ENCODE assay signal across 20 mouse cellular contexts in genomic region chr8:78233708-78234201, GRCm38 (mm10). TPM values are rescaled to one million over a fixed set of nuclear protein-coding genes. Genes with fewer than 3 reads are reported as not detected.
DNase-seq lines count a peak whose midpoint lies in the region; ATAC-seq and TF ChIP-seq lines count a peak whose summit lies in the region.
"Had no signal": no experiment of that assay in that cellular context is flagged by ENCODE, and none has a peak within 500 bp of the region (broad histone marks: within the 10 kb centered on the region; RNA-seq: fewer than 3 reads in every experiment).

No protein-coding gene starts in this region.

- no peak for DNase-seq in forebrain, embryonic 11.5 days (ENCODE audit: low spot score)
- DNase-seq in layer of hippocampus, adult 18-20 months (ENCODE audit: low spot score in 2 of 2), result peak; percentile 35 to 65
- DNase-seq in layer of hippocampus, postnatal 25 days (ENCODE audit: extremely low spot score in 1 of 2, low spot score in 1 of 2), result no peak
- peak; percentile 13 to 21 for DNase-seq in layer of hippocampus, adult 8-10 months (ENCODE audit: low spot score in 2 of 2)
- DNase-seq in midbrain, postnatal 0 days (ENCODE audit: low spot score), result peak; percentile 10
- DNase-seq in ovary, postnatal 36 days (ENCODE audit: low spot score), result no peak
- DNase-seq: gastrocnemius, postnatal 25 days; heart, postnatal 4 days; kidney, adult 2 months; kidney, postnatal 25 days; liver, postnatal 0 days; lung, postnatal 36 days; thymus, postnatal 36 days had no signal

- no peak for ATAC-seq in forebrain, embryonic 13.5 days
- ATAC-seq in forebrain, embryonic 11.5 days (replicated peaks; ENCODE audit: low FRiP score), result no peak
- ATAC-seq in midbrain, postnatal 0 days (ENCODE audit: low FRiP score), result no peak
- no peak for ATAC-seq in erythroid progenitor cell, adult 5-6 weeks (replicated peaks; ENCODE audit: low FRiP score, poor library complexity, severe bottlenecking)
- ATAC-seq: liver, postnatal 0 days had no signal

- no peaks in the 10 kb centered on the region for H3K9me3 ChIP-seq in forebrain, embryonic 13.5 days (replicated peaks)
- no peaks in the 10 kb centered on the region for H3K9me3 ChIP-seq in forebrain, embryonic 11.5 days (ENCODE audit: control insufficient read depth, low read length)
- no peaks in the 10 kb centered on the region for H3K9me3 ChIP-seq in midbrain, postnatal 0 days (ENCODE audit: low read length)
- H3K9me3 ChIP-seq: limb, embryonic 15.5 days had no signal

- H3K27me3 ChIP-seq in forebrain, embryonic 13.5 days, result 0 out of 2 replicates have a peak, but pooled peaks cover 5% of the 10 kb centered on the region
- no peaks in the 10 kb centered on the region for H3K27me3 ChIP-seq in forebrain, embryonic 11.5 days (ENCODE audit: control insufficient read depth, insufficient read depth, low read length)
- no peaks in the 10 kb centered on the region for H3K27me3 ChIP-seq in midbrain, postnatal 0 days (ENCODE audit: insufficient read depth, low read length)

- 66% methylated on average over 7 of the region's 7 CpGs for WGBS in forebrain, embryonic 13.5 days
- WGBS in forebrain, embryonic 11.5 days, result 85% methylated on average over 7 of the region's 7 CpGs
- 64% methylated on average over 7 of the region's 7 CpGs for WGBS in midbrain, postnatal 0 days

- no peak overlapping the region for H3K27ac ChIP-seq in forebrain, embryonic 13.5 days
- H3K27ac ChIP-seq in forebrain, embryonic 11.5 days (ENCODE audit: low read depth, low read length), result no peak overlapping the region
- no peak overlapping the region for H3K27ac ChIP-seq in midbrain, postnatal 0 days (ENCODE audit: low read depth, low read length)
- H3K27ac ChIP-seq: limb, embryonic 15.5 days had no signal

- H3K9ac ChIP-seq in forebrain, embryonic 13.5 days, result no peak overlapping the region
- no peak overlapping the region for H3K9ac ChIP-seq in forebrain, embryonic 11.5 days (ENCODE audit: low read length)
- H3K9ac ChIP-seq in midbrain, postnatal 0 days (replicated peaks; ENCODE audit: low read length, poor library complexity, severe bottlenecking), result no peak overlapping the region
- H3K9ac ChIP-seq: limb, embryonic 15.5 days; liver, postnatal 0 days had no signal

- peaks cover 12% of the 10 kb centered on the region; the same call in 1 of the 2 replicates for H3K4me1 ChIP-seq in forebrain, embryonic 13.5 days
- H3K4me1 ChIP-seq in forebrain, embryonic 11.5 days (replicated peaks; ENCODE audit: control insufficient read depth, insufficient read depth, low read length), result no peaks in the 10 kb centered on the region
- no peaks in the 10 kb centered on the region for H3K4me1 ChIP-seq in midbrain, postnatal 0 days (ENCODE audit: insufficient read depth, low read length)

- H3K4me2 ChIP-seq in forebrain, embryonic 13.5 days, result peak overlapping the region; percentile 37; the same call in 1 of the 2 replicates
- no peak overlapping the region for H3K4me2 ChIP-seq in forebrain, embryonic 11.5 days (ENCODE audit: low read depth, low read length, severe bottlenecking)
- H3K4me2 ChIP-seq in midbrain, postnatal 0 days (ENCODE audit: low read depth, low read length, poor library complexity, severe bottlenecking), result peak overlapping the region; percentile 40; the same call in 1 of the 2 replicates
- H3K4me2 ChIP-seq: heart, embryonic 11.5 days; limb, embryonic 15.5 days had no signal

- no peaks in the 10 kb centered on the region for H3K36me3 ChIP-seq in forebrain, embryonic 13.5 days (ENCODE audit: poor library complexity, severe bottlenecking)
- no peaks in the 10 kb centered on the region for H3K36me3 ChIP-seq in forebrain, embryonic 11.5 days (ENCODE audit: control insufficient read depth, insufficient read depth, low read length)
- no peaks in the 10 kb centered on the region for H3K36me3 ChIP-seq in midbrain, postnatal 0 days (ENCODE audit: insufficient read depth, low read length)
- H3K36me3 ChIP-seq: limb, embryonic 15.5 days had no signal

- no peak overlapping the region for H3K4me3 ChIP-seq in forebrain, embryonic 13.5 days
- H3K4me3 ChIP-seq in forebrain, embryonic 11.5 days (ENCODE audit: low read depth, low read length), result no peak overlapping the region
- no peak overlapping the region for H3K4me3 ChIP-seq in midbrain, postnatal 0 days (ENCODE audit: low read depth, low read length)
- H3K4me3 ChIP-seq: limb, embryonic 15.5 days had no signal

- TF ChIP-seq CTCF in midbrain, postnatal 0 days (IDR thresholded peaks at IDR 0.05), result no peak

RNA-seq across cellular contexts. Expression of gene Ttc29, which starts 20.7 kb away (rescaled TPM):
- polyA plus RNA-seq in forebrain, embryonic 13.5 days (2015; fragmentation: Nextera tagmentation; extraction: Ambion mirVana), result 0.50 and 0.55 TPM in 2 replicates
- polyA plus RNA-seq in forebrain, embryonic 11.5 days (2014; fragmentation: Nextera tagmentation; extraction: Ambion mirVana), result 0.43 TPM in 1 of 2 replicates, not detected in the other
- under 1 TPM in 1 of 2 experiments, not detected in 1; 0.82 TPM for total RNA-seq in layer of hippocampus, adult 18-20 months (2021)
- under 1 TPM in 1 of 2 experiments, not detected in 1; 0.20 TPM for total RNA-seq in layer of hippocampus, postnatal 25 days (2021)
- 1 to 10 TPM in 1 of 4 experiments, under 1 TPM in 3; 0.58 to 1.8 (median 0.81) TPM for total RNA-seq in layer of hippocampus, adult 8-10 months (2022)
- 0.47 and 5.3 TPM in 2 replicates for total RNA-seq in midbrain, postnatal 0 days (2014; rRNA removed)
- 1.0 and 1.4 TPM in 2 replicates for polyA plus RNA-seq in midbrain, postnatal 0 days (2015; fragmentation: Nextera tagmentation; extraction: Ambion mirVana)
- not detected in 2 replicates for total RNA-seq in erythroid progenitor cell, adult 5-6 weeks (2015; ENCODE audit: low replicate concordance)
- total RNA-seq in erythroid progenitor cell, adult 5-6 weeks (2017; ENCODE audit: low replicate concordance), result not detected in 2 replicates
- total RNA-seq: adrenal gland, adult 18-20 months; gastrocnemius, postnatal 25 days; heart, postnatal 4 days; neutrophil, adult 5-6 weeks had no signal
- polyA plus RNA-seq: heart, embryonic 11.5 days; kidney, adult 2 months; liver, postnatal 0 days; spleen, adult 2 months had no signal

Comparison
In these comparisons a context has a peak if more than half of its experiments do, and no peak if none do; other contexts are left out.
1. DNase-seq: peak in layer of hippocampus, adult 18-20 months (2 of 2), layer of hippocampus, adult 8-10 months (2 of 2) and midbrain, postnatal 0 days (single experiment); none in forebrain, embryonic 11.5 days (single experiment), layer of hippocampus, postnatal 25 days (0 of 2) and ovary, postnatal 36 days (single experiment).